Mouse (Mus musculus) frontal cortex, postnatal 14 days (tissue): ENCODE data around the gene Zfp160.
"Not testable (repeated sequence)": the region's sequence is repeated elsewhere in the genome, so short reads cannot be mapped to it uniquely, and the experiment has no call there.

Experiments
- DNase-seq, 2 experiments: peaks; one replicate each; pipeline ENCODE4 v3.0.0; 2022; ENCODE audit warnings: low spot score in 2 of 2

The Zfp160 gene

DNA sequence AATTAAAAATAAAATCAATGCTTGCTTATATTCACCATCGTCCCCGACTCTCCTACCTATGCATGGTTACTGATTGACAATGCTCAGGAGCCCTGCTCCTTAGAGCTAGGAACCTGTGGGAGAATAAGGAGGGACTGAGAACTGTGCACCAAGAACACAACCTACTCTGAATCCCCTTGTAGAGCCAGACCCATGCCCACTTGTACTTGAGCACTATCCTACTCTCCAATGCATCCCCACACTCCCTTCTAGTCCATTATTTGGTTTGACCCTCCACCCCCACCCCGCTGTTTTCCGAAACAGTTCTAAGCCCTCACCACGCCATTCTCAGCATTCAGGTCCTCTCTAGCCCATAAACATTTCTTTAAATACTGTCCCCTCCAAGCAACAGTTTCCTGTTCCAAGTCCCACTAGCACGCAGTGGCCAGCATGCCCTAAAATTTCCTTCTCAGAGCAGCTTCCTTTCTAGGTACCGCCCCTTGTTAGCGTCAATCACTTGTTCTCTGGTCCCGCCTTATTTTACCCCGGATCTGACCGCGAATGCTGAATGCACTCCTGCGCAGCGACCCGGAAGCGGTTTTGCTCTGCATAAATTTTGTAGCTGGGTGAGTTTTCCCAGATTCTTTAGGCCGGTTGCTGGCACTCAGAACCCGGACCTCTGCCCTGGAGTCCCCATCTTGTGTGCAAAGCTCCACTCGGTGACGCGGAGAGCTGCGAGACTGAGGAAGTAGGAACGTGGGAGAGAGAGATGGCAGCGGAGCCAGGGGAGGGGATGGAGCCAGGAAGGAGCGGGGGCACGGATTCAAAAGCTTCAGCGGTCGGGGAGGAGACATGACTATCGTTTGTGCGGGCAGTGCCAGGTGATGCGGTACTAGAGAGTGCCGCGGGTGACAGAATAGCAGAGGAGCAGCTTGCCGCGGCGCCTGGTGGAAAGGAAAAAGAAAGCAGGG, at the start of gene Zfp160:
Zfp160 (plus strand) TSS at position 522 of the 950 bp plus-strand sequence.
- peak; percentile 83 to 85 for DNase-seq

DNA sequence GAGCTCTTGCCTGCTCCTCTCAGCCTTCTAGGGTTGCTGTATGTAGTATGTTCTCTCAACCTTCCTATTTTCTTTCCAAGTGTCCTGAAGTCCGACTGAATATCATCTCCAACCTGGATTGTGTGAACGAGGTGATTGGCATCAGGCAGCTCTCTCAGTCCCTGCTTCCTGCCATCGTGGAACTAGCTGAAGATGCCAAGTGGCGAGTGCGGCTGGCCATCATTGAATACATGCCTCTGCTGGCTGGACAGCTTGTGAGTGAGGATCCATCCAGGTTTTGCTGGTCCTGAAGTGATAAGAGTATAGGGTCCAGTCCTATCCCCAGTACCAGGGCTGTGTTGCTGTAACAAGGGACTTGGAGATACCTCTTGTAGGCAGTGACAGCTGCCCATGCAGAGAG, 48.3 kb upstream of the Zfp160 start:
- DNase-seq: no peak

DNA sequence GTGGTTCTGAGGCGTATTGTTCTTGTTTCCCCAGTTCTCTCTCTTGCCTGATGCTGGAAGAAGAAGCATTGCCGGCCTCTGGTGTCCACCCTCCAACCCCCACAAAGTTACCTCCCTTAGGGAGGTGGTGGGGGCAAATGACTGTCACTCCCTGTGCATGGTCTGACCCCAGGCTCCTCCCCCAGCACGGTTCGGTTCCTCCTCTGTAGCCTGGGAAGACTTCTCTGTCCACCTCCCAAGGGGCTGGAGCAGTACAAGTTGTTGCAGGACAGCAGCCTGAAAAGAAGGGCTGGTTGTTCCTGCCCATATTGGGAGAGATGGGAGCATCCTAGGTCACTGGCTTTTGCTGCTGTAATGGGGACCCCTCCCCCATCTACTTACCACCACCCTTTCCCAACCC, 43.3 kb upstream of the Zfp160 start:
- DNase-seq: no peak

DNA sequence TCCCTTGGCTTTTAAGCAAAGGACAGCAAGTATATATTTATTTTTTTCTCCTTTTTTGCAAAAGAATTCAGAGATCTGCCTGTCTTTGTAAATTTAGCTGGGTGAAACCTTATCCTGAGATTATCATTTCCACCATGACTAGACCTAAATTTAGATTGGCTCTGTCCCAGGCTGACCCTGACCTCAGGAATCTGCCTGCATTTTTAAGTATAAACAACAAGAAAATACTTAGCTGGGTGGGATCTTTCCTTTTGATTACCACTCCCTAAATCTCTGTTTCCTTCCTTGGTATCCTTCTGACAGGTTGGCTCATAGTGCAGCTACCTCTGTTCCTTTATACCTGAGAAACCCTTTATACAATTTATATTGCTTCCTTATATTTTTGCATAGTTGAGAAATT, 42.0 kb upstream of the Zfp160 start:
- DNase-seq: no peak

DNA sequence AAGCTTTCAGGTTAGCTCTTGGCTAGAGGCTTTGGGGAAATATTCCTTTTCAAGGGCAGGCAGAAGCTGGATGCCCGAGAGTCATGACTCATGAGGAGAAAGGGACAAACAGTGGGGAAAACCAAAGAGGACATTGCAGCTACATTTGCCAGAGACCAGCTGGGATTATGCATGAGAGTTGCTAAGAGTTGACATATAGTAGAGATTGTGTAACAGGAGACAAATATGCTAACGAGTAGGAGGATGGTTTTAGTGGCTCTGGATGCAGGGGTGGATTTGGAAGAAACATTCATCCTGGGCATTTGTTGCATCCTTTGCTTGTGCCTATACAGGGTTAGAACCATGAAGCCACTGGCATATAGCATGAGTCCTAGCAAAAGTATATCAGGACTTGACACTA, 15.0 kb upstream of the Zfp160 start:
- no peak for DNase-seq

DNA sequence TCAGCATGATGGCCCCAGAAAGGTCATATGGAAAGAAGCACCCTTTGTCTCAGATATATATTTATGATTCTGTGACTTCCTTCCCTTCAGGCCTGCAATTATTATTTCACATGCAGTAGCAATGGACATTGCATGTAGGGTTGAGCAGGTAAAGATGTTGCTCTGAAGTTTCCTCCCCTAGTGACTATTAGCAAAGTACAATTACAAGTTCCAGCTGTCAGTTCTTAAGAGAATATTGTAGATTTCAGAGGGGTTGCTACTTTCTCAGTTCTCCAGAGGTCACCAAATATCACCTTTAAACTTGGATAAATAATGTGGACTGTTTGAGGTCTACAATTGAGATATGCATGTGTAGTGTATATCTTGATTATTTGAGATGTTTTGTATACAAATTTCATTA, 12.3 kb upstream of the Zfp160 start, which contains the start of gene Vmn1r233:
Vmn1r233 (minus strand) TSS at position 101 of the 400 bp plus-strand sequence.
- no peak for DNase-seq

DNA sequence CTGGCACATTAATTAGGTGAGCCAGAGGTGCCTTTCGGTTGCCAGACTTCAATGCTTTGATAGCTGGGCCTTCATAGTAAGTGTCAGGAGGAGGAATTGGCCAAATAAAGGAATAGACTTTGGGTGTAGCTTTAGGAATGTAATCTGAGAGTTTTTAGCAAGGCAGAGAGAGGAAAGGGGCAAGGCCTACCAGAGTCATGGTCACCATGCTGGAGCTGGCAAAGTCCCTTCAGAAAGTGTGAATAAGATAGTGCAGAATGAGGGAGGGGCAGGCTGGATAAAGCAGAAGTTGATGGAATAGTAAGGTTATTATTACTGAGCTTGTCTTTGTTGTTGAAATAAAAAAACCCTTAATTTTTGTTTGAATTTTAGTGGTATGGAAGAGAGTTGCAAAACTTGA, 1.0 kb downstream of the Zfp160 start:
- no peak for DNase-seq

DNA sequence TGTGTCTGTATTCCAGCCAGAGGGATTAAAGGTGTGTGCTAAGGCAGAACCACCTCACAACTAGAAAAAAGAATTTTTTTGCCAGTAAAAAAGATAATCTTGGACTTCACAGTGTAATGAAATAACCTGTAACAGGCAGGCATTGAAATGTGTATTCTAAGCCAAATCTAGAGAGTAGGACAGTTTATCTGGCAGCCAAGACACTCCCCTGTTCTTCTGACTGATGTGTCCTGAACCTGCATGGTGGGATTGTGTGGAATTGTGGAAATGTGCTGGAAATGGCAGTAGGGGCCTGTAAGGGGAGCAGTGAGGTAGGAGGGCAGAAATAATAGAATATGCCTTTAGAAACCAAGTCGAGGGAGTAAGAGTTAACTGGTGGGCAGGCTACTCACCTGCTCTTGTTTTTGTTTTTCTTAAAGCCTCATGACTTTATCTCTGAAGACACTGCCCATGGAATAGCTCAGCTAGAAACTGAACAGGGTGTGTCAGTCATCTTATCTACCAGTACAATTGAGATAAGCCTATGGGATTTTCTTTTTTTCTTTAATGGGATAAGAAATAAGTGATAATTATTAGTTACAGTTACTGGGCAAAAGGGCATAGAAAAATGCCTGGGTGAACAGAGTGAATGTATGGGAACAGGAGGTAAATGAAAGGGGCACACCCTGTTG, 9.8 kb downstream of the Zfp160 start:
- DNase-seq: no peak

DNA sequence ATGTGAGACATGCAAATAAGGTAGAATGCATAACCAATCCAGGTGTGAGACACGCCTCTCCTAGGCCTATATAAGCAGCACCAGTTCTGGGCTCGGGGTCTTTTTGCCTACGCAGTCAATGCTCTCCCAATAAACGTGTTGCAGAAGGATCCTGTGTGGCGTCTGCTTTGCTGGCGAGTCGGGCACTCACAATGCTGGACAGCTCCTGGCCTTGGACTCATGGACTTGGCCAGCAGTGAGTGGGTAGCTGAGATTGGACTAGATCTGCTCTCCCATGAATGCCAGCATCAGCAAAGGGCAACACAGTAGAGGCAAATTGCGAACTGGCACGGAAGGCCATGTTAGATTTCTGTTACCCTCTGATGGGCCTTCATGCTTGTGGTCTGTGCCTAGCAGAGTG, 39.3 kb downstream of the Zfp160 start:
- not testable (repeated sequence) for DNase-seq

DNA sequence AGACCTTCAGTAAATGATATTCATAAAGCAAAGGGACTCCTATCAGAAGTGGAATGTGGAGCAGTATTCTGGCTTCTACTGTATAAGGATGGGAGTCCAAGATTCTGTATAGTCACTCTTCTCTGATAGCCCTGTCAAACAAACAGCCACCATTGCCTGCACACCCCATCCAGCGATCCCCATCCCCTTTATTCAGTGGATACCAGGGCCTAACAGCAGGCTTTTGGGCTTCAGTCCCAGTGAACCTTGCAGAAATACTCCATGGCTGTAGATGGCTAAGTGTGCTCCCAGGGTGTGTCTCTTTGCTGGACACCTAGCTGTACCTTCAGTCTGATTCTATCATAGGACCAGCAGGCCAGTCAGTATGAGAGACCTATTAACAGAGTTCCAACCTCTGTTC, 42.2 kb downstream of the Zfp160 start:
- no peak for DNase-seq

DNA sequence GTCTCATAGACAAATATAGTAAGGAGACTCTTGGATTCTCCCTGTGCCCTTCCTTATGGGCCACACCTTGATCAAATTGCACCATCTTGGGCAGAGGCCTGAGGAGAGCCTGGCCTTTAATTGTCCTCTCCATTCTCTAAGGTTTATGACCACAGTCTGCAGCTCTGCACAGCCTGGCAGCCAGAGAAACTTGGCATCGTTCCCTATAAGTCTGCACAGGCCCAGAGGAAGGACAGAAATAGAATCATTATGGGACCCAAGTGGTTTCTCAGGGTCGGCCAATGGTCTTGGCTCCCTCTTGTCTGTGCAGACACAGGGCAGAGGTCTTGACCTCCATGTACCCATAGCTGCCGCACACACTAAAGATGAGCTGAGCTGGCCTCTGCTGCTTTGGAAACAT, 42.6 kb downstream of the Zfp160 start:
- DNase-seq: not testable (repeated sequence)

DNA sequence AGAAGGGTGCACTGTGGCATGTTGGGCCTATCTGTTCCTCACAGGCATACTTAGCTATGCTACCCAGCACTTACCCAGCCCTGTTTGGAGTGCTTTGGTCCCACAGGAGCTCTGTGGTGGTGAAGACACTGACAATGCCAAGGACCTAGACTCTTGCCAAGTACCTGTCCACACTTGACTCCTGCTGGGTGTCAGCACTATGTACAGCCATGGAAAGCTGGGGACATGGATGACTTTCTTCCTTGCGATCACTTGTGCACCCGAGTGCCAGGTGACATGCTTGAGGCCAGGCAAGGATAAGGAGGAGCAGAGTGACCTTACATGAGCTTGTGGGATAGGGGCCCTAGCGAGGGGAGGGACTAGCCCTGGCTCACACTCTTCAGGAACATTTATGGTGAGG, 43.2 kb downstream of the Zfp160 start:
- DNase-seq: not testable (repeated sequence)

DNA sequence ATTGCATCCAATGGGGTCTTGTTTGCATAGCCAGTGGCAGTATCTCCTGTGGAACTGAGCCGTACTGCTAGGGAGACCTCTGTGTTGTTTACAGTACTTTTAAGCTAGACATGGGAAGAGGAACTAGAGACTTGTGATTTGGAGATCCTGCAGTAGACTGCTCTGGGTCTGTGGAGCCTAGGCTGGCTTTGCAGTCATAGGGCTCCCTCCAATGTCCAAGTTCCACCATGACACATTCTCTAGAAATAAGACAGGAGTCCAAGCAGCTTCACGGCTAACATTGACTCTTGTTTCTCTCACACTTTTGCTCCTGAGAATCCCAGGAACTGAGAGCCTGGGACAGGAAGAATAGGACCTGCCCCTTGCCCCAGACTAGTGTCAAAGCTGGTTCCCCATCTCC, 44.6 kb downstream of the Zfp160 start:
- DNase-seq: no peak

DNA sequence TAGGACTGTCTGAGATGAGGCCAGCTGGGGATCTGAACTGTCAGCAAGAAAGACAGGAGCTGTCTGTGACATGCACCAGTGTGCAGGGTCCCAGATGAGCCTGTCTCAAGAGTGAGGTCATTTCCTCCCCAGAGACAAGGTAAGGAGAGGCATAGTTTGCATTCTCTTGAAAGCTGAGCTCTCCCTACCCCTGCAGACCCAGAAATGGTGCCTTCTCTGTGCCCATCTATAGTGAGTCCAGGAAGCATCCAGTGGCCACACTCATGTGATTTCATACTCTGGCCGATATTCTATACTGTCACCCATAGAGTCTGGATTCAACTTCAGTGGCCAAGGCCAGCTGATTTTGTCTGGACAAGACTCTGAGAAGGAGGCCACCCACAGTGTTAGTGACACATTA, 46.4 kb downstream of the Zfp160 start:
- DNase-seq: not testable (repeated sequence)

DNA sequence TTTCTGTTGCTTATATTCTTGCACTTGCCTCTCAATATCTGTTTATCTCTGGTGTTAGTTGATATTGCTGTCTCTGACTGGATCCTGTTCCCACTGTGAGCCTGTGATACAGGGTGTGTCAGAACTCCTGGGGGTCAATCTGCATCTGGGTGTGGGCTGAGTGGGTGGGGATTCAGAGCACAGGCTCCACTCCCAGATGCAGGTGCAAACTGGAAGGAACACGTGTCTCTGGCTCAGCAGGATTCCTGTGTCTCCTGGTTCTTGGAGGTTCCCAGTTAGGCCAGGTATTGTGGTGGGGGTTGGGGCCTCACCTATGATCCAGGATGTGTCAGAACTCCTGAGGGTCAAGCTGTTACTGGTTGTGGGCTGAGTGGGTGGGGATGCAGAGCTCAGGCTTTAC, 56.8 kb downstream of the Zfp160 start:
- no peak for DNase-seq

DNA sequence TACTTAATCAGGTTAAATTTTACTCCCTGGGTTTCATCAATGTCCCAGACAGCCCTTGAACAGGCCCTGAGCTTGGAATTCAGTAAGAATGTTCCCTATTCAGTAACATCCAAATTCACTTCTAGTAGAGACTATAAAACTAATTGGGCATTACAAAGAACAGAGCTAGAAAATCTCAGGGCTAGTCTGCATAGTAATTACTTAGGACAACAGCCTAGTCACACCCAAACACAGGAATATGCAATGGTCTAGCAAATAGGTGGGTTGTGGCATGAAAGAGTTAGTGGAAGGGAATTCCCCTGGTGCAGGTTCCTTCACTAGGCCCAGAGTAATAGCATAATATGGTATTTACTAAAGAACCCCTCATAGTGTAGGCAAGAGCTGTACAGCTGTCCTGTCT, 58.3 kb downstream of the Zfp160 start:
- no peak for DNase-seq

DNA sequence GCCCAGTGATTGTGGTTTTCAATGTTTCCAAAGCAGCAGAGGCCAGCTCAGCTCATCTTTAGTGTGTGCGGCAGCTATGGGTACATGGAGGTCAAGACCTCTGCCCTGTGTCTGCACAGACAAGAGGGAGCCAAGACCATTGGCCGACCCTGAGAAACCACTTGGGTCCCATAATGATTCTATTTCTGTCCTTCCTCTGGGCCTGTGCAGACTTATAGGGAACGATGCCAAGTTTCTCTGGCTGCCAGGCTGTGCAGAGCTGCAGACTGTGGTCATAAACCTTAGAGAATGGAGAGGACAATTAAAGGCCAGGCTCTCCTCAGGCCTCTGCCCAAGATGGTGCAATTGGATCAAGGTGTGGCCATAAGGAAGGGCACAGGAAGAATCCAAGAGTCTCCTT, 60.7 kb downstream of the Zfp160 start:
- not testable (repeated sequence) for DNase-seq

DNA sequence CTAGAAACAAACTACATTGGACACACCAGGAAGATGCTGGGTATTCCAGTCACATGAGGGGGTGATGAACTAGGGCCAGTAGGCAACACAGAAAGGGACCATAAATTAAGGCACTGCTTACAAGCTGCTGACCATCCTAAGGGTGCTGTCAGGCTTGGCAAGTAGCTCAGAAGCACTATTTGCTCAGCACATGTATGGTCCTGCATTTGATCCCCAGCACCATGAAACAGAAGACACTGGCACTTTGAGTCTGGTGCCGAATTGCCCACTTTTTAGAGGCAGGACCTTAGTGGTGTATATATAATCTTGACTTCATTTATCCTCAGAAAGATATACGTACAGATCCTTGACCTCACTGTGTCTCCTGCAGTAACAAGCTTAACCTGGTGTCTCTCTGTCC, 62.3 kb downstream of the Zfp160 start:
- DNase-seq: not testable (repeated sequence)
